Mouse (Mus musculus) MEL (cell line): Measurements from ENCODE around the gene Ap1b1. TPM values are rescaled to one million over a fixed set of nuclear protein-coding genes. Genes with fewer than 3 reads are reported as not detected.

ENCODE experiments used
- DNase-seq: peaks from one replicate; pipeline ENCODE4 v3.0.0; 2011; ENCODE audit warnings: low read depth, low spot score
- H3K27ac ChIP-seq: 2 replicates; pipeline ENCODE4 v1.5.1; 2012; ENCODE audit warnings: low read depth, mild to moderate bottlenecking, control low read depth, low read length, moderate library complexity; ENCODE audit not compliant: control insufficient read depth
- H3K27me3 ChIP-seq, 2 experiments: fragments of 150-350 bp in 1 of 2; sonication (generic) in 1 of 2; 2 replicates each; pipeline ENCODE4 v1.6.1; 2012; ENCODE audit warnings: low read length in 2 of 2, mild to moderate bottlenecking in 2 of 2, improper control_type of control experiment in 1 of 2, moderate library complexity in 1 of 2; ENCODE audit not compliant: insufficient read depth in 2 of 2, control insufficient read depth in 1 of 2
- H3K36me3 ChIP-seq, 2 experiments: 2 replicates each; pipeline ENCODE4 v1.6.1; 2012 to 2014; ENCODE audit warnings: low read length in 2 of 2, improper control_type of control experiment in 1 of 2, inconsistent platforms in 1 of 2, mild to moderate bottlenecking in 1 of 2; ENCODE audit not compliant: insufficient read depth in 2 of 2, control insufficient read depth in 1 of 2
- H3K4me1 ChIP-seq, 2 experiments: fragments of 150-350 bp in 1 of 2; sonication (generic) in 1 of 2; 2 replicates each; pipeline ENCODE4 v1.6.1; 2012; ENCODE audit warnings: low read length in 2 of 2, improper control_type of control experiment in 1 of 2, mild to moderate bottlenecking in 1 of 2; ENCODE audit not compliant: insufficient read depth in 2 of 2, control insufficient read depth in 1 of 2
- H3K4me3 ChIP-seq, 2 experiments: fragments of 150-350 bp in 1 of 2; sonication (generic) in 1 of 2; 2 replicates each; pipeline ENCODE4 v1.5.1; 2012; ENCODE audit warnings: low read depth in 2 of 2, low read length in 2 of 2, mild to moderate bottlenecking in 2 of 2, moderate library complexity in 2 of 2, control low read depth in 1 of 2, improper control_type of control experiment in 1 of 2; ENCODE audit not compliant: control insufficient read depth in 1 of 2, insufficient read depth in 1 of 2
- H3K79me2 ChIP-seq: 2 replicates; pipeline ENCODE4 v1.6.1; 2012; ENCODE audit warnings: mild to moderate bottlenecking, low read length, moderate library complexity; ENCODE audit not compliant: control insufficient read depth, poor library complexity, insufficient read depth
- H3K9ac ChIP-seq: 2 replicates; pipeline ENCODE4 v1.6.1; 2012; ENCODE audit warnings: low read depth, mild to moderate bottlenecking, control low read depth, low read length, moderate library complexity; ENCODE audit not compliant: control insufficient read depth, poor library complexity, severe bottlenecking
- H3K9me3 ChIP-seq: fragments of 150-350 bp; sonication (generic); replicated peaks from 2 replicates; pipeline ENCODE4 v1.6.1; 2012; ENCODE audit warnings: mild to moderate bottlenecking, low read length, improper control_type of control experiment, moderate library complexity; ENCODE audit not compliant: insufficient read depth
- BHLHE40 ChIP-seq: IDR thresholded peaks from 2 replicates; pipeline ENCODE4 v1.6.1; 2012; ENCODE audit warnings: low read depth, mild to moderate bottlenecking, inconsistent platforms, low read length, improper control_type of control experiment, borderline replicate concordance
- CHD2 ChIP-seq: IDR thresholded peaks from 2 replicates; pipeline ENCODE4 v1.6.1; 2011; ENCODE audit warnings: low read length, improper control_type of control experiment
- CTCF ChIP-seq, 3 experiments: IDR thresholded peaks in 2 of 3; conservative IDR thresholded peaks in 1 of 3; 2 replicates each; pipeline ENCODE4 v1.5.1; 2011 to 2012; ENCODE audit warnings: low read length in 3 of 3, low read depth in 2 of 3, mild to moderate bottlenecking in 2 of 3, improper control_type of control experiment in 1 of 3, inconsistent platforms in 1 of 3, mixed read lengths in 1 of 3, moderate library complexity in 1 of 3; ENCODE audit not compliant: control insufficient read depth in 1 of 3, insufficient read depth in 1 of 3, poor library complexity in 1 of 3, severe bottlenecking in 1 of 3
- ELF1 ChIP-seq: IDR thresholded peaks from 2 replicates; pipeline ENCODE4 v1.6.1; 2014; ENCODE audit warnings: low read depth, mild to moderate bottlenecking, inconsistent platforms, low read length, improper control_type of control experiment, moderate library complexity
- EP300 ChIP-seq, 2 experiments: IDR thresholded peaks; 2 replicates each; pipeline ENCODE4 v1.6.1; 2011; ENCODE audit warnings: improper control_type of control experiment in 2 of 2, low read length in 2 of 2, low read depth in 1 of 2, mild to moderate bottlenecking in 1 of 2
- ETS1 ChIP-seq: IDR thresholded peaks from 2 replicates; pipeline ENCODE4 v1.6.1; 2012; ENCODE audit warnings: low read depth, mild to moderate bottlenecking, inconsistent platforms, low read length, improper control_type of control experiment, moderate library complexity
- GABPA ChIP-seq: IDR thresholded peaks from 2 replicates; pipeline ENCODE4 v1.6.1; 2012; ENCODE audit warnings: low read depth, mild to moderate bottlenecking, inconsistent platforms, low read length, improper control_type of control experiment, moderate library complexity
- GATA1 ChIP-seq: IDR thresholded peaks from 2 replicates; pipeline ENCODE4 v1.6.1; 2011; ENCODE audit warnings: low read depth, low read length, improper control_type of control experiment
- HCFC1 ChIP-seq: IDR thresholded peaks from 2 replicates; pipeline ENCODE4 v1.6.1; 2012; ENCODE audit warnings: low read depth, mild to moderate bottlenecking, inconsistent platforms, low read length, improper control_type of control experiment, moderate library complexity
- KAT2A ChIP-seq: conservative IDR thresholded peaks from 2 replicates; pipeline ENCODE4 v1.6.1; 2012; ENCODE audit warnings: low read depth, low read length, improper control_type of control experiment, inconsistent platforms
- MAFK ChIP-seq: IDR thresholded peaks from 2 replicates; pipeline ENCODE4 v1.6.1; 2011; ENCODE audit warnings: low read depth, mild to moderate bottlenecking, low read length, improper control_type of control experiment, borderline replicate concordance
- MAX ChIP-seq: IDR thresholded peaks from 2 replicates; pipeline ENCODE4 v1.6.1; 2011; ENCODE audit warnings: low read length, improper control_type of control experiment
- MAZ ChIP-seq: IDR thresholded peaks from 2 replicates; pipeline ENCODE4 v1.6.1; 2012; ENCODE audit warnings: low read depth, mild to moderate bottlenecking, inconsistent platforms, low read length, improper control_type of control experiment
- MEF2A ChIP-seq: IDR thresholded peaks from 2 replicates; pipeline ENCODE4 v1.6.1; 2014; ENCODE audit warnings: low read depth, mild to moderate bottlenecking, inconsistent platforms, low read length, improper control_type of control experiment; ENCODE audit not compliant: poor library complexity, insufficient replicate concordance, severe bottlenecking; ENCODE audit errors: extremely low read depth
- MXI1 ChIP-seq: IDR thresholded peaks from 2 replicates; pipeline ENCODE4 v1.6.1; 2011; ENCODE audit warnings: mild to moderate bottlenecking, low read depth, low read length, improper control_type of control experiment
- NELFE ChIP-seq: IDR thresholded peaks from 2 replicates; pipeline ENCODE4 v1.6.1; 2011; ENCODE audit warnings: low read depth, low read length, improper control_type of control experiment
- NRF1 ChIP-seq: IDR thresholded peaks from 2 replicates; pipeline ENCODE4 v1.6.1; 2014; ENCODE audit warnings: low read depth, mild to moderate bottlenecking, inconsistent platforms, low read length, improper control_type of control experiment, moderate library complexity; ENCODE audit not compliant: poor library complexity, insufficient read depth, severe bottlenecking
- POLR2A ChIP-seq, 2 experiments: IDR thresholded peaks; 2 replicates each; pipeline ENCODE4 v1.6.1; 2011 to 2012; ENCODE audit warnings: low read length in 2 of 2, mild to moderate bottlenecking in 2 of 2, control low read depth in 1 of 2, improper control_type of control experiment in 1 of 2, low read depth in 1 of 2, moderate library complexity in 1 of 2; ENCODE audit not compliant: control insufficient read depth in 1 of 2, insufficient read depth in 1 of 2, poor library complexity in 1 of 2
- POLR2AphosphoS2 ChIP-seq: IDR thresholded peaks from 2 replicates; pipeline ENCODE4 v1.6.1; 2011; ENCODE audit warnings: low read length, improper control_type of control experiment
- RCOR1 ChIP-seq: IDR thresholded peaks from 2 replicates; pipeline ENCODE4 v1.6.1; 2012; ENCODE audit warnings: low read depth, mild to moderate bottlenecking, inconsistent platforms, low read length, improper control_type of control experiment
- SIN3A ChIP-seq: IDR thresholded peaks from 2 replicates; pipeline ENCODE4 v1.6.1; 2012; ENCODE audit warnings: low read length, improper control_type of control experiment, inconsistent platforms
- TAL1 ChIP-seq: IDR thresholded peaks from 2 replicates; pipeline ENCODE4 v1.6.1; 2012; ENCODE audit warnings: mild to moderate bottlenecking, inconsistent platforms, low read length, moderate library complexity, mixed read lengths
- TCF12 ChIP-seq: IDR thresholded peaks from 2 replicates; pipeline ENCODE4 v1.6.1; 2014; ENCODE audit warnings: low read depth, mild to moderate bottlenecking, inconsistent platforms, low read length, improper control_type of control experiment, moderate library complexity
- USF1 ChIP-seq: IDR thresholded peaks from 2 replicates; pipeline ENCODE4 v1.6.1; 2014; ENCODE audit warnings: low read depth, mild to moderate bottlenecking, inconsistent platforms, low read length, improper control_type of control experiment, moderate library complexity
- USF2 ChIP-seq, 2 experiments: IDR thresholded peaks; 2 replicates each; pipeline ENCODE4 v1.6.1; 2011 to 2012; ENCODE audit warnings: improper control_type of control experiment in 2 of 2, low read length in 2 of 2, borderline replicate concordance in 1 of 2, inconsistent platforms in 1 of 2, low read depth in 1 of 2, mild to moderate bottlenecking in 1 of 2; ENCODE audit not compliant: insufficient read depth in 1 of 2
- ZC3H11A ChIP-seq: IDR thresholded peaks from 2 replicates; pipeline ENCODE4 v1.6.1; 2012; ENCODE audit warnings: low read depth, mild to moderate bottlenecking, inconsistent platforms, low read length, improper control_type of control experiment
- ZKSCAN1 ChIP-seq: IDR thresholded peaks from 2 replicates; pipeline ENCODE4 v1.6.1; 2012; ENCODE audit warnings: low read depth, mild to moderate bottlenecking, inconsistent platforms, low read length, improper control_type of control experiment, moderate library complexity
- ZMIZ1 ChIP-seq: IDR thresholded peaks from 2 replicates; pipeline ENCODE4 v1.6.1; 2012; ENCODE audit warnings: low read depth, mild to moderate bottlenecking, inconsistent platforms, low read length, improper control_type of control experiment, moderate library complexity
- polyA plus RNA-seq, 2 experiments: library from polyadenylated mRNA; stranded (reverse) in 1 of 2; unstranded in 1 of 2; fragments of >175 nt in 1 of 2; fragments of >200 nt in 1 of 2; gene quantifications; 2 replicates each; pipeline versions ENCODE4 v1.2.1 to v1.2.4; 2012; ENCODE audit warnings: low replicate concordance in 2 of 2, low read depth in 1 of 2; ENCODE audit not compliant: insufficient read length in 2 of 2, insufficient read depth in 1 of 2, missing spikeins in 1 of 2
- total RNA-seq: library from RNA; depleted of rRNA; stranded (reverse); fragments of 300-350 nt; gene quantifications from 2 replicates; pipeline ENCODE4 v1.2.3, GENCODE M21; 2012; rRNA removed

Ap1b1 gene
- total RNA-seq = 55.1 and 60.1 TPM in 2 replicates
- polyA plus RNA-seq = 10 to 100 TPM in 1 of 2 experiments, not detected in 1; 79.3 TPM

- Histone ChIP-seq H3K4me1 (peaks cover 24 to 48% of the 10 kb centered on the region in 2 experiments), H3K27me3 (no peaks in the 10 kb centered on the region), H3K79me2 (peaks cover 19% of the 10 kb centered on the region), H3K27ac (peak within 1 kb of the TSS; percentile 39), H3K36me3 (peaks cover 0 to 46% of the 10 kb centered on the region in 2 experiments; a peak in 2 of 4 replicates), H3K9me3 (no peaks in the 10 kb centered on the region), H3K4me3 (peak within 1 kb of the TSS; percentile 92 to 95), H3K9ac (peak within 1 kb of the TSS; percentile 91)
- TF ChIP-seq GATA1 (0 out of 2 replicates have a peak, but pooled peaks have one; percentile 3), RCOR1 (peak; percentile 5; the same call in 1 of the 2 replicates), SIN3A (peak; percentile 77; the same call in 1 of the 2 replicates), TAL1 (no peak), NELFE (peak; percentile 87), ZMIZ1 (peak; percentile 87), MEF2A (no peak), KAT2A (no peak; the same call in 1 of the 2 replicates), ZC3H11A (no peak), BHLHE40 (peak; percentile 83), ETS1 (peak; percentile 48; the same call in 1 of the 2 replicates), POLR2A (IDR thresholded peaks at IDR 0.05; ENCODE audit: control insufficient read depth in 1 of 2, insufficient read depth in 1 of 2, low read depth in 1 of 2, low read length in 2 of 2, poor library complexity in 1 of 2) (peak; percentile 89 to 90), MXI1 (peak; percentile 79; the same call in 1 of the 2 replicates), USF2 (IDR thresholded peaks at IDR 0.05; ENCODE audit: borderline replicate concordance in 1 of 2, insufficient read depth in 1 of 2, low read depth in 1 of 2, low read length in 2 of 2) (no peak), CHD2 (no peak), MAX (no peak), GABPA (no peak), HCFC1 (peak; percentile 85), ELF1 (peak; percentile 82), CTCF (IDR thresholded peaks at IDR 0.05 in 2 of 3, conservative IDR thresholded peaks at IDR 0.05 in 1 of 3; ENCODE audit: control insufficient read depth in 1 of 3, insufficient read depth in 1 of 3, low read depth in 2 of 3, low read length in 3 of 3, poor library complexity in 1 of 3, severe bottlenecking in 1 of 3) (0 out of 6 replicates have a peak, but pooled peaks of 1 of the 3 experiments have one; percentile 1), POLR2AphosphoS2 (peak; percentile 71; the same call in 1 of the 2 replicates), MAZ (peak; percentile 88; the same call in 1 of the 2 replicates), NRF1 (0 out of 2 replicates have a peak, but pooled peaks have one; percentile 9), TCF12 (peak; percentile 18; the same call in 1 of the 2 replicates), EP300 (IDR thresholded peaks at IDR 0.05; ENCODE audit: low read depth in 1 of 2, low read length in 2 of 2) (0 out of 4 replicates have a peak, but pooled peaks of 1 of the 2 experiments have one; percentile 1), MAFK (no peak), USF1 (peak; percentile 71), ZKSCAN1 (no peak)
- DNase-seq = peak; percentile 97
Observed at GRCm38 (mm10) chr11:4986695-4987486, at the start of gene Ap1b1. Ap1b1 (plus strand) TSS chr11:4986824.
